Mouse (Mus musculus) lung, adult 2 months (tissue): ENCODE data around the gene Cdh23.

Experiments
- CTCF ChIP-seq: fragments of 200-500 bp; IDR thresholded peaks from 2 replicates; pipeline ENCODE4 v1.5.1; 2011; ENCODE audit warnings: mild to moderate bottlenecking, low read length, control low read depth; ENCODE audit not compliant: insufficient read depth
- POLR2A ChIP-seq: fragments of 200-500 bp; IDR thresholded peaks from 2 replicates; pipeline ENCODE4 v1.6.1; 2011; ENCODE audit warnings: low read depth, mild to moderate bottlenecking, control low read depth, low read length, borderline replicate concordance; ENCODE audit errors: extremely low read depth

GRCm38 (mm10) chr10:60346056-60346455 is 350.2 kb downstream of the Cdh23 start:
- TF ChIP-seq CTCF (no peak), POLR2A (no peak)
